Mouse (Mus musculus) mesoderm, embryonic 11.5 days (tissue): ENCODE measurements around the gene Tnfsf12.

Source experiments
- DNase-seq: peaks from one replicate; pipeline ENCODE4 v3.0.0-alpha.2; 2012; ENCODE audit warnings: low read depth, low spot score

Gene Tnfsf12

GRCm38 (mm10) chr11:69655264-69656064 lies 40.2 kb downstream of the Tnfsf12 start, which contains the start of gene Sox15:
Gene Sox15 (plus strand): TSS chr11:69655314.
- peak; percentile 88 for DNase-seq

- no peak for DNase-seq
Measured at GRCm38 (mm10) chr11:69654760-69655159, 40.9 kb downstream of the Tnfsf12 start.

GRCm38 (mm10) chr11:69653399-69653798 lies 42.2 kb downstream of the Tnfsf12 start:
- no peak for DNase-seq

- no peak for DNase-seq
Measured at GRCm38 (mm10) chr11:69645860-69646259, 49.8 kb downstream of the Tnfsf12 start.
